ENCODE assay signal across 20 mouse cellular contexts in genomic region chr13:46822200-46822599, GRCm38 (mm10).
"Had no signal": no experiment of that assay in that cellular context is flagged by ENCODE, and none has a peak within 500 bp of the region (broad histone marks: within the 10 kb centered on the region; RNA-seq: fewer than 3 reads in every experiment).

No protein-coding gene starts in this region.

- ATAC-seq: liver, postnatal 0 days; lung, postnatal 0 days; midbrain, embryonic 13.5 days had no signal

- H3K27me3 ChIP-seq: kidney, embryonic 15.5 days; limb, embryonic 12.5 days; limb, embryonic 15.5 days; midbrain, embryonic 13.5 days had no signal

- H3K9me3 ChIP-seq: kidney, embryonic 15.5 days; limb, embryonic 12.5 days; limb, embryonic 15.5 days; midbrain, embryonic 10.5 days; midbrain, embryonic 13.5 days had no signal

- H3K4me3 ChIP-seq: kidney, embryonic 15.5 days; limb, embryonic 12.5 days; limb, embryonic 15.5 days; midbrain, embryonic 10.5 days; midbrain, embryonic 13.5 days had no signal

- H3K27ac ChIP-seq: kidney, embryonic 15.5 days; limb, embryonic 12.5 days; limb, embryonic 15.5 days; liver, embryonic 14.5 days; macrophage; midbrain, embryonic 10.5 days; midbrain, embryonic 13.5 days; stomach, postnatal 0 days had no signal

- H3K4me2 ChIP-seq: kidney, embryonic 15.5 days; limb, embryonic 12.5 days; limb, embryonic 15.5 days; liver, embryonic 11.5 days; lung, embryonic 14.5 days; midbrain, embryonic 13.5 days had no signal

- DNase-seq: kidney, adult 11 months; kidney, adult 8-10 months; kidney, postnatal 10 days; kidney, postnatal 4 days; left cerebral cortex, postnatal 4 days; liver, postnatal 0 days; lung, embryonic 14.5 days; right cerebral cortex, postnatal 4 days; thymus, adult 2 months; thymus, postnatal 25 days had no signal

- H3K9ac ChIP-seq: kidney, embryonic 15.5 days; limb, embryonic 12.5 days; limb, embryonic 15.5 days; liver, embryonic 14.5 days; liver, postnatal 0 days; lung, embryonic 14.5 days; midbrain, embryonic 13.5 days had no signal
